Mouse (Mus musculus): Measurements from ENCODE around the gene Myo9a. TPM values are rescaled to one million over a fixed set of nuclear protein-coding genes. Genes with fewer than 3 reads are reported as not detected.

The Myo9a gene
- total and polyA plus RNA-seq, 2 experiments from 2014 or later: 13.2 to 59.9 TPM

GRCm38 (mm10) chr9:59948691-59949250 lies 198.1 kb downstream of the Myo9a start:
- WGBS: 87% methylated on average over 17 of the region's 17 CpGs
- Histone ChIP-seq H3K27ac (ENCODE audit: low read depth, low read length) (no peak overlapping the region), H3K4me1 (ENCODE audit: insufficient read depth) (no peaks in the 10 kb centered on the region), H3K36me3 (ENCODE audit: insufficient read depth) (no peaks in the 10 kb centered on the region), H3K27me3 (ENCODE audit: insufficient read depth, low read length) (no peaks in the 10 kb centered on the region), H3K9ac (no peak overlapping the region), H3K9me3 (ENCODE audit: low read length) (no peaks in the 10 kb centered on the region), H3K4me3 (ENCODE audit: low read depth, low read length) (no peak overlapping the region), H3K4me2 (ENCODE audit: low read depth) (no peak overlapping the region)
- ATAC-seq (no peak), DNase-seq (no peak)
- no peak for TF ChIP-seq CTCF (IDR thresholded peaks at IDR 0.05; ENCODE audit: low read depth)

GRCm38 (mm10) chr9:59949511-59949910 lies 198.8 kb downstream of the Myo9a start:
- Histone ChIP-seq H3K4me1 (ENCODE audit: insufficient read depth) (no peaks in the 10 kb centered on the region), H3K9me3 (ENCODE audit: low read length) (no peaks in the 10 kb centered on the region), H3K36me3 (ENCODE audit: insufficient read depth) (no peaks in the 10 kb centered on the region), H3K27ac (ENCODE audit: low read depth, low read length) (no peak overlapping the region), H3K9ac (no peak overlapping the region), H3K4me3 (ENCODE audit: low read depth, low read length) (no peak overlapping the region), H3K4me2 (ENCODE audit: low read depth) (no peak overlapping the region), H3K27me3 (ENCODE audit: insufficient read depth, low read length) (no peaks in the 10 kb centered on the region)
- DNase-seq (no peak), ATAC-seq (no peak)
- no peak for TF ChIP-seq CTCF (IDR thresholded peaks at IDR 0.05; ENCODE audit: low read depth)
- 87% methylated on average over 6 of the region's 6 CpGs for WGBS

- no peak for DNase-seq
- no peak for ATAC-seq
These were observed 199.3 kb downstream of the Myo9a start for GRCm38 (mm10) chr9:59949981-59950380.

GRCm38 (mm10) chr9:59951001-59951750 lies 200.5 kb downstream of the Myo9a start:
- no peak for DNase-seq
- H3K9me3 ChIP-seq (ENCODE audit: low read length): no peaks in the 10 kb centered on the region
- H3K9ac ChIP-seq: no peak overlapping the region
- no peaks in the 10 kb centered on the region for H3K4me1 ChIP-seq (ENCODE audit: insufficient read depth)
- no peak for TF ChIP-seq CTCF (IDR thresholded peaks at IDR 0.05; ENCODE audit: low read depth)
- H3K27me3 ChIP-seq (ENCODE audit: insufficient read depth, low read length): no peaks in the 10 kb centered on the region
- no peaks in the 10 kb centered on the region for H3K36me3 ChIP-seq (ENCODE audit: insufficient read depth)
- no peak overlapping the region for H3K4me2 ChIP-seq (ENCODE audit: low read depth)
- H3K4me3 ChIP-seq (ENCODE audit: low read depth, low read length): no peak overlapping the region
- no peak for ATAC-seq
- WGBS: 90% methylated on average over 9 of the region's 9 CpGs
- H3K27ac ChIP-seq (ENCODE audit: low read depth, low read length): no peak overlapping the region

More at GRCm38 (mm10) chr9:59949981-59950380, 199.3 kb downstream of the Myo9a start:
- no peaks in the 10 kb centered on the region for H3K27me3 ChIP-seq (ENCODE audit: insufficient read depth, low read length)
- H3K4me1 ChIP-seq (ENCODE audit: insufficient read depth): no peaks in the 10 kb centered on the region
- H3K27ac ChIP-seq (ENCODE audit: low read depth, low read length): no peak overlapping the region
- no peak overlapping the region for H3K4me2 ChIP-seq (ENCODE audit: low read depth)
- H3K9me3 ChIP-seq (ENCODE audit: low read length): no peaks in the 10 kb centered on the region
- 90% methylated on average over 5 of the region's 5 CpGs for WGBS
- no peak for TF ChIP-seq CTCF (IDR thresholded peaks at IDR 0.05; ENCODE audit: low read depth)
- no peak overlapping the region for H3K4me3 ChIP-seq (ENCODE audit: low read depth, low read length)
- no peaks in the 10 kb centered on the region for H3K36me3 ChIP-seq (ENCODE audit: insufficient read depth)
- H3K9ac ChIP-seq: no peak overlapping the region

GRCm38 (mm10) chr9:59951943-59952342 lies 201.2 kb downstream of the Myo9a start:
- Histone ChIP-seq H3K36me3 (ENCODE audit: insufficient read depth) (no peaks in the 10 kb centered on the region), H3K27ac (ENCODE audit: low read depth, low read length) (no peak overlapping the region), H3K4me3 (ENCODE audit: low read depth, low read length) (no peak overlapping the region), H3K9ac (no peak overlapping the region), H3K27me3 (ENCODE audit: insufficient read depth, low read length) (no peaks in the 10 kb centered on the region), H3K4me1 (ENCODE audit: insufficient read depth) (no peaks in the 10 kb centered on the region), H3K4me2 (ENCODE audit: low read depth) (no peak overlapping the region), H3K9me3 (ENCODE audit: low read length) (no peaks in the 10 kb centered on the region)
- TF ChIP-seq CTCF (IDR thresholded peaks at IDR 0.05; ENCODE audit: low read depth): no peak
- ATAC-seq (no peak), DNase-seq (no peak)
- WGBS: 79% methylated on average over 4 of the region's 4 CpGs

GRCm38 (mm10) chr9:59952515-59953070 lies 201.9 kb downstream of the Myo9a start:
- no peaks in the 10 kb centered on the region for H3K27me3 ChIP-seq (ENCODE audit: insufficient read depth, low read length)
- H3K27ac ChIP-seq (ENCODE audit: low read depth, low read length): no peak overlapping the region
- no peaks in the 10 kb centered on the region for H3K36me3 ChIP-seq (ENCODE audit: insufficient read depth)
- 61% methylated on average over 8 of the region's 8 CpGs for WGBS
- H3K4me1 ChIP-seq (ENCODE audit: insufficient read depth): no peaks in the 10 kb centered on the region
- H3K4me2 ChIP-seq (ENCODE audit: low read depth): no peak overlapping the region
- no peak overlapping the region for H3K9ac ChIP-seq
- no peak for DNase-seq
- H3K9me3 ChIP-seq (ENCODE audit: low read length): no peaks in the 10 kb centered on the region
- H3K4me3 ChIP-seq (ENCODE audit: low read depth, low read length): no peak overlapping the region
- ATAC-seq: no peak
- no peak for TF ChIP-seq CTCF (IDR thresholded peaks at IDR 0.05; ENCODE audit: low read depth)

GRCm38 (mm10) chr9:59953556-59953955 lies 202.9 kb downstream of the Myo9a start:
- TF ChIP-seq CTCF (IDR thresholded peaks at IDR 0.05; ENCODE audit: low read depth): no peak
- ATAC-seq: no peak
- Histone ChIP-seq H3K4me2 (ENCODE audit: low read depth) (no peak overlapping the region), H3K9me3 (ENCODE audit: low read length) (no peaks in the 10 kb centered on the region), H3K4me3 (ENCODE audit: low read depth, low read length) (no peak overlapping the region), H3K27ac (ENCODE audit: low read depth, low read length) (no peak overlapping the region), H3K9ac (no peak overlapping the region), H3K27me3 (ENCODE audit: insufficient read depth, low read length) (no peaks in the 10 kb centered on the region), H3K4me1 (ENCODE audit: insufficient read depth) (no peaks in the 10 kb centered on the region), H3K36me3 (ENCODE audit: insufficient read depth) (no peaks in the 10 kb centered on the region)
- WGBS: 85% methylated on average over 7 of the region's 7 CpGs
- no peak for DNase-seq

Measured in forebrain, postnatal 0 days (tissue).